In genomic region chr5:92212231-92212630, GRCm38 (mm10) we compare ENCODE assay signal across 33 mouse cellular contexts. TPM values are rescaled to one million over a fixed set of nuclear protein-coding genes. Genes with fewer than 3 reads are reported as not detected.
DNase-seq lines count a peak whose midpoint lies in the region; ATAC-seq and TF ChIP-seq lines count a peak whose summit lies in the region.
"Had no signal": no experiment of that assay in that cellular context is flagged by ENCODE, and none has a peak within 500 bp of the region (broad histone marks: within the 10 kb centered on the region; RNA-seq: fewer than 3 reads in every experiment).

No protein-coding gene starts in this region.

- H3K36me3 ChIP-seq in heart, embryonic 10.5 days, result no peaks in the 10 kb centered on the region
- no peaks in the 10 kb centered on the region for H3K36me3 ChIP-seq in heart, embryonic 12.5 days
- no peaks in the 10 kb centered on the region for H3K36me3 ChIP-seq in kidney, embryonic 16.5 days (ENCODE audit: insufficient read depth, low read length)
- H3K36me3 ChIP-seq in small intestine, adult 2 months (ENCODE audit: control insufficient read depth, insufficient read depth, low read length), result no peaks in the 10 kb centered on the region
- no peaks in the 10 kb centered on the region for H3K36me3 ChIP-seq in thymus, adult 2 months (ENCODE audit: control insufficient read depth, insufficient read depth, low read length)
- H3K36me3 ChIP-seq: embryonic facial prominence, embryonic 12.5 days; embryonic facial prominence, embryonic 15.5 days; heart, embryonic 15.5 days; hindbrain, embryonic 10.5 days; hindbrain, embryonic 13.5 days had no signal

- H3K4me2 ChIP-seq in heart, embryonic 12.5 days, result no peak overlapping the region
- no peak overlapping the region for H3K4me2 ChIP-seq in kidney, embryonic 16.5 days (replicated peaks; ENCODE audit: low read depth, low read length)
- H3K4me2 ChIP-seq: embryonic facial prominence, embryonic 12.5 days; embryonic facial prominence, embryonic 15.5 days; heart, embryonic 11.5 days; heart, embryonic 15.5 days; hindbrain, embryonic 13.5 days had no signal

- H3K4me3 ChIP-seq in heart, embryonic 10.5 days, result no peak overlapping the region
- no peak overlapping the region for H3K4me3 ChIP-seq in heart, embryonic 12.5 days
- no peak overlapping the region for H3K4me3 ChIP-seq in kidney, embryonic 16.5 days (ENCODE audit: low read length)
- H3K4me3 ChIP-seq in small intestine, adult 2 months (ENCODE audit: low read depth, low read length), result no peak overlapping the region
- no peak overlapping the region for H3K4me3 ChIP-seq in thymus, adult 2 months (ENCODE audit: control insufficient read depth, insufficient read depth, low read length)
- H3K4me3 ChIP-seq: embryonic facial prominence, embryonic 12.5 days; embryonic facial prominence, embryonic 15.5 days; gastrocnemius, adult 2 months; heart, embryonic 15.5 days; hindbrain, embryonic 10.5 days; hindbrain, embryonic 13.5 days had no signal

- H3K9ac ChIP-seq in heart, embryonic 12.5 days, result no peak overlapping the region
- H3K9ac ChIP-seq in kidney, embryonic 16.5 days (replicated peaks; ENCODE audit: low read length), result no peak overlapping the region
- H3K9ac ChIP-seq: embryonic facial prominence, embryonic 12.5 days; embryonic facial prominence, embryonic 15.5 days; forebrain, postnatal 0 days; heart, embryonic 15.5 days; hindbrain, embryonic 13.5 days had no signal

- 84% methylated on average over 4 of the region's 4 CpGs for WGBS in heart, embryonic 10.5 days
- WGBS in heart, embryonic 12.5 days, result 83% methylated on average over 4 of the region's 4 CpGs
- WGBS in kidney, embryonic 16.5 days, result 97% methylated on average over 4 of the region's 4 CpGs
- WGBS in small intestine, adult 2 months, result 53% methylated on average over 4 of the region's 4 CpGs
- 94% methylated on average over 4 of the region's 4 CpGs for WGBS in thymus, adult 2 months

- H3K9me3 ChIP-seq in heart, embryonic 10.5 days, result no peaks in the 10 kb centered on the region
- H3K9me3 ChIP-seq in heart, embryonic 12.5 days (replicated peaks), result no peaks in the 10 kb centered on the region
- H3K9me3 ChIP-seq in kidney, embryonic 16.5 days (ENCODE audit: low read length), result no peaks in the 10 kb centered on the region
- H3K9me3 ChIP-seq: embryonic facial prominence, embryonic 12.5 days; embryonic facial prominence, embryonic 15.5 days; heart, embryonic 15.5 days; hindbrain, embryonic 10.5 days; hindbrain, embryonic 13.5 days had no signal

- TF ChIP-seq POLR2A in small intestine, adult 2 months (IDR thresholded peaks at IDR 0.05; ENCODE audit: low read depth, low read length), result no peak
- no peak for TF ChIP-seq POLR2A in thymus, adult 2 months (IDR thresholded peaks at IDR 0.05; ENCODE audit: control insufficient read depth, extremely low read depth, insufficient read depth, low read length, poor library complexity)

- DNase-seq in adrenal gland, postnatal 10 days, result peak; percentile 37
- DNase-seq in adrenal gland, adult 8-10 months, result no peak
- DNase-seq in heart, embryonic 10.5 days (ENCODE audit: low spot score), result peak; percentile 61
- peak; percentile 9 for DNase-seq in kidney, postnatal 10 days
- no peak for DNase-seq in thymus, adult 2 months
- DNase-seq: cerebellum, adult 11 months; cerebellum, adult 2 months; cerebellum, adult 9-11 months; cerebellum, postnatal 25 days; forebrain, postnatal 0 days; gastrocnemius, adult 2 months; gastrocnemius, postnatal 14 days; heart, adult 18-20 months; heart, postnatal 10 days; heart, postnatal 36 days had no signal

- no peaks in the 10 kb centered on the region for H3K4me1 ChIP-seq in heart, embryonic 10.5 days
- H3K4me1 ChIP-seq in heart, embryonic 12.5 days (replicated peaks), result no peaks in the 10 kb centered on the region
- H3K4me1 ChIP-seq in kidney, embryonic 16.5 days (ENCODE audit: insufficient read depth, low read length), result no peaks in the 10 kb centered on the region
- peaks cover 3% of the 10 kb centered on the region; the same call in 1 of the 2 replicates for H3K4me1 ChIP-seq in small intestine, adult 2 months (ENCODE audit: control insufficient read depth, insufficient read depth, insufficient read length, low read length)
- no peaks in the 10 kb centered on the region for H3K4me1 ChIP-seq in thymus, adult 2 months (replicated peaks; ENCODE audit: control insufficient read depth, insufficient read depth, low read length)
- H3K4me1 ChIP-seq: embryonic facial prominence, embryonic 12.5 days; embryonic facial prominence, embryonic 15.5 days; heart, embryonic 15.5 days; hindbrain, embryonic 10.5 days; hindbrain, embryonic 13.5 days had no signal

- no peaks in the 10 kb centered on the region for H3K27me3 ChIP-seq in heart, embryonic 10.5 days (ENCODE audit: insufficient read depth, poor library complexity, severe bottlenecking)
- H3K27me3 ChIP-seq in heart, embryonic 12.5 days (replicated peaks), result no peaks in the 10 kb centered on the region
- no peaks in the 10 kb centered on the region for H3K27me3 ChIP-seq in kidney, embryonic 16.5 days (ENCODE audit: insufficient read depth, low read length)
- H3K27me3 ChIP-seq in small intestine, adult 2 months (ENCODE audit: control insufficient read depth, insufficient read depth, low read length), result no peaks in the 10 kb centered on the region
- H3K27me3 ChIP-seq in thymus, adult 2 months (ENCODE audit: control insufficient read depth, insufficient read depth, low read length), result no peaks in the 10 kb centered on the region
- H3K27me3 ChIP-seq: embryonic facial prominence, embryonic 12.5 days; embryonic facial prominence, embryonic 15.5 days; heart, embryonic 15.5 days; hindbrain, embryonic 13.5 days had no signal

- no peak for TF ChIP-seq CTCF in small intestine, adult 2 months (IDR thresholded peaks at IDR 0.05; ENCODE audit: extremely low read depth, insufficient read length, insufficient replicate concordance, low read depth, low read length)
- no peak for TF ChIP-seq CTCF in thymus, adult 2 months (IDR thresholded peaks at IDR 0.05; ENCODE audit: borderline replicate concordance, control insufficient read depth, extremely low read depth, insufficient read depth, low read length, poor library complexity)

- ATAC-seq in heart, embryonic 12.5 days (ENCODE audit: insufficient number of reproducible peaks, low FRiP score), result no peak
- no peak for ATAC-seq in kidney, embryonic 16.5 days (ENCODE audit: low FRiP score, low TSS enrichment)
- ATAC-seq: activated CD4-positive, CD25-positive, alpha-beta regulatory T cell, adult 4 months; forebrain, embryonic 14.5 days; forebrain, postnatal 0 days; hindbrain, embryonic 16.5 days had no signal

- no peak overlapping the region for H3K27ac ChIP-seq in heart, embryonic 10.5 days
- H3K27ac ChIP-seq in heart, embryonic 12.5 days (ENCODE audit: poor library complexity, severe bottlenecking), result no peak overlapping the region
- H3K27ac ChIP-seq in kidney, embryonic 16.5 days (ENCODE audit: low read length), result no peak overlapping the region
- H3K27ac ChIP-seq in small intestine, adult 2 months (ENCODE audit: insufficient read depth, low read depth, low read length), result peak overlapping the region; percentile 29; the same call in 1 of the 2 replicates
- H3K27ac ChIP-seq in thymus, adult 2 months (ENCODE audit: control insufficient read depth, insufficient read depth, low read length), result no peak overlapping the region
- H3K27ac ChIP-seq: embryonic facial prominence, embryonic 12.5 days; embryonic facial prominence, embryonic 15.5 days; gastrocnemius, adult 2 months; heart, embryonic 15.5 days; hindbrain, embryonic 10.5 days; hindbrain, embryonic 13.5 days had no signal

RNA-seq across cellular contexts. Expression of gene U90926, which starts 3.0 kb away (rescaled TPM):
- total RNA-seq in adrenal gland, postnatal 10 days (2021), result under 1 TPM in 1 of 2 experiments, not detected in 1; 0.96 TPM
- total RNA-seq in adrenal gland, adult 8-10 months (2022), result not detected
- not detected in 2 replicates for polyA plus RNA-seq in heart, embryonic 10.5 days (2016; fragmentation: Nextera tagmentation; extraction: Ambion mirVana)
- polyA plus RNA-seq in heart, embryonic 12.5 days (2016; fragmentation: Nextera tagmentation; extraction: Ambion mirVana), result not detected in 2 replicates
- polyA plus RNA-seq in kidney, embryonic 16.5 days (2015; fragmentation: Nextera tagmentation; extraction: Ambion mirVana), result 0.37 and 0.45 TPM in 2 replicates
- polyA plus RNA-seq in small intestine, adult 2 months (2012; rRNA removed), result not detected in 2 replicates
- 0.45 TPM in 1 of 2 replicates, not detected in the other for polyA plus RNA-seq in thymus, adult 2 months (2012; rRNA removed)
- total RNA-seq: adrenal gland, adult 18-20 months; common myeloid progenitor, adult 5-6 weeks; ES-E14; forebrain, postnatal 0 days; gastrocnemius, adult 2 months; gastrocnemius, postnatal 14 days; gastrocnemius, postnatal 4 days; heart, adult 18-20 months; heart, postnatal 10 days; heart, postnatal 36 days had no signal
- polyA plus RNA-seq: activated CD4-positive, CD25-positive, alpha-beta regulatory T cell, adult 4 months; cerebellum, adult 2 months; embryonic facial prominence, embryonic 12.5 days; embryonic facial prominence, embryonic 15.5 days; forebrain, embryonic 11.5 days; forebrain, embryonic 14.5 days; forebrain, postnatal 0 days; frontal cortex, adult 2 months; heart, embryonic 11.5 days; heart, embryonic 15.5 days; hindbrain, embryonic 10.5 days; hindbrain, embryonic 13.5 days; hindbrain, embryonic 16.5 days had no signal

RNA-seq across cellular contexts. Expression of gene Ppef2, which starts 43.8 kb away (rescaled TPM):
- under 1 TPM; 0.12 to 0.21 TPM for total RNA-seq in adrenal gland, postnatal 10 days (2021)
- under 1 TPM in 2 of 4 experiments, not detected in 2; 0.31 to 0.55 TPM for total RNA-seq in adrenal gland, adult 8-10 months (2022)
- 0.14 TPM in 1 of 2 replicates, not detected in the other for polyA plus RNA-seq in heart, embryonic 10.5 days (2016; fragmentation: Nextera tagmentation; extraction: Ambion mirVana)
- not detected in 2 replicates for polyA plus RNA-seq in heart, embryonic 12.5 days (2016; fragmentation: Nextera tagmentation; extraction: Ambion mirVana)
- 0.10 and 0.37 TPM in 2 replicates for polyA plus RNA-seq in kidney, embryonic 16.5 days (2015; fragmentation: Nextera tagmentation; extraction: Ambion mirVana)
- polyA plus RNA-seq in small intestine, adult 2 months (2012; rRNA removed), result 0.36 and 1.4 TPM in 2 replicates
- 1.3 and 1.7 TPM in 2 replicates for polyA plus RNA-seq in thymus, adult 2 months (2012; rRNA removed)
- total RNA-seq: adrenal gland, adult 18-20 months; common myeloid progenitor, adult 5-6 weeks; gastrocnemius, adult 2 months; heart, adult 18-20 months; heart, postnatal 10 days; heart, postnatal 36 days had no signal
- polyA plus RNA-seq: forebrain, embryonic 11.5 days; heart, embryonic 15.5 days had no signal

Comparison
In these comparisons a context has a peak if more than half of its experiments do, and no peak if none do; other contexts are left out.
1. DNase-seq: peak in adrenal gland, postnatal 10 days (single experiment), heart, embryonic 10.5 days (single experiment) and kidney, postnatal 10 days (single experiment); none in adrenal gland, adult 8-10 months (single experiment) and thymus, adult 2 months (single experiment).